Mouse (Mus musculus): ENCODE results near the gene Zfp971.

GRCm38 (mm10) chr2:178058195-178058594 lies 35.1 kb downstream of the Zfp971 start:
- TF ChIP-seq POLR2A (IDR thresholded peaks at IDR 0.05; ENCODE audit: borderline replicate concordance, low read depth, low read length) (no peak), CTCF (IDR thresholded peaks at IDR 0.05; ENCODE audit: low read depth, low read length) (no peak)

Data from bone marrow macrophage, adult 2 months (primary cell).